Mouse (Mus musculus) hindbrain, postnatal 0 days (tissue): Measurements from ENCODE around the gene Nox1. TPM values are rescaled to one million over a fixed set of nuclear protein-coding genes. Genes with fewer than 3 reads are reported as not detected.

Experiments
- ATAC-seq: fragments of 200-750 bp; cut with Nextera tagmentation; 2 replicates; pipeline ENCODE4 v1.8.0; 2017; ENCODE audit warnings: mild to moderate bottlenecking, moderate TSS enrichment, moderate library complexity
- DNase-seq: peaks from one replicate; pipeline ENCODE4 v3.0.0-alpha.2; 2015; ENCODE audit warnings: low spot score
- H3K27ac ChIP-seq: fragments of 300-500 bp; sonication (generic); 2 replicates; pipeline ENCODE4 v1.5.1; 2014; ENCODE audit warnings: mild to moderate bottlenecking
- H3K27me3 ChIP-seq: fragments of 300-500 bp; sonication (generic); 2 replicates; pipeline ENCODE4 v1.6.1; 2014; ENCODE audit warnings: low read length, mixed read lengths; ENCODE audit not compliant: insufficient read depth
- H3K36me3 ChIP-seq: fragments of 300-500 bp; sonication (generic); 2 replicates; pipeline ENCODE4 v1.6.1; 2014; ENCODE audit warnings: low read length, mixed read lengths; ENCODE audit not compliant: insufficient read depth
- H3K4me1 ChIP-seq: fragments of 300-500 bp; sonication (generic); 2 replicates; pipeline ENCODE4 v1.6.1; 2014; ENCODE audit warnings: antibody characterized with exemption, low read length, mixed read lengths; ENCODE audit not compliant: insufficient read depth
- H3K4me2 ChIP-seq: fragments of 300-500 bp; sonication (generic); 2 replicates; pipeline ENCODE4 v1.6.1; 2014; ENCODE audit warnings: low read depth, mild to moderate bottlenecking, low read length, moderate library complexity, mixed read lengths
- H3K4me3 ChIP-seq: fragments of 300-500 bp; sonication (generic); 2 replicates; pipeline ENCODE4 v1.5.1; 2014; ENCODE audit warnings: low read length
- H3K9ac ChIP-seq: fragments of 300-500 bp; sonication (generic); replicated peaks from 2 replicates; pipeline ENCODE4 v1.6.1; 2014; ENCODE audit warnings: mild to moderate bottlenecking, low read length, moderate library complexity, mixed read lengths
- H3K9me3 ChIP-seq: fragments of 300-500 bp; sonication (generic); 2 replicates; pipeline ENCODE4 v1.6.1; 2016; ENCODE audit warnings: low read length, mixed read lengths
- CTCF ChIP-seq: IDR thresholded peaks from 2 replicates; pipeline ENCODE4 v1.5.1; 2016; ENCODE audit warnings: antibody characterized with exemption, control low read depth, low read depth
- WGBS: fragments of 180-500 bp; shearing (Covaris S2); extraction: QIAGEN DNeasy Blood & Tissue Kit; methylation state at CpG from one replicate; pipeline ENCODE4 v1.1.7; 2014; 5-methylcytosine and 5-hydroxymethylcytosine counted together
- microRNA-seq, 2 experiments: library from miRNA; unstranded; fragments of <30 nt; microRNA quantifications; one replicate each; pipeline ENCODE4; 2016
- polyA plus RNA-seq: library from polyadenylated mRNA; unstranded; fragments of >200 nt; fragmentation: Nextera tagmentation; extraction: Ambion mirVana; gene quantifications from 2 replicates; pipeline ENCODE4 v1.2.1, GENCODE M21; 2015
- total RNA-seq: library from RNA; depleted of rRNA; stranded (reverse); fragments of >200 nt; gene quantifications from 2 replicates; pipeline ENCODE4 v1.2.3, GENCODE M21; 2014; rRNA removed

Nox1 gene
- total and polyA plus RNA-seq, 2 experiments from 2014 or later = 0.09 TPM; not detected in 1

GRCm38 (mm10) chrX:134085453-134085852 lies 136.3 kb downstream of the Nox1 start:
- no peaks in the 10 kb centered on the region for H3K4me1 ChIP-seq
- no peak overlapping the region for H3K9ac ChIP-seq
- TF ChIP-seq CTCF = no peak
- H3K9me3 ChIP-seq = no peaks in the 10 kb centered on the region
- WGBS = 36% methylated on average over 1 of the region's 1 CpGs
- H3K27ac ChIP-seq = no peak overlapping the region
- DNase-seq (no peak), ATAC-seq (no peak)
- H3K4me2 ChIP-seq = no peak overlapping the region
- H3K36me3 ChIP-seq = no peaks in the 10 kb centered on the region; the same call in 1 of the 2 replicates
- H3K4me3 ChIP-seq = no peak overlapping the region
- no peaks in the 10 kb centered on the region for H3K27me3 ChIP-seq

- Histone ChIP-seq H3K36me3 (no peaks in the 10 kb centered on the region), H3K4me3 (peak overlapping the region; percentile 56), H3K4me1 (no peaks in the 10 kb centered on the region), H3K4me2 (peak overlapping the region; percentile 46), H3K9me3 (no peaks in the 10 kb centered on the region), H3K9ac (peak overlapping the region; percentile 71), H3K27me3 (no peaks in the 10 kb centered on the region), H3K27ac (peak overlapping the region; percentile 87)
- TF ChIP-seq CTCF = no peak
- DNase-seq (peak; percentile 51), ATAC-seq (peak; percentile 13; the same call in 1 of the 2 replicates)
- WGBS = 25% methylated on average over 10 of the region's 10 CpGs
Measured at GRCm38 (mm10) chrX:134059764-134060163, 162.0 kb downstream of the Nox1 start.

- WGBS = 33% methylated on average over 76 of the region's 77 CpGs
- Histone ChIP-seq H3K9ac (peak within 1 kb of the TSS; percentile 71), H3K4me2 (peak within 1 kb of the TSS; percentile 46), H3K9me3 (no peaks in the 10 kb centered on the region), H3K36me3 (no peaks in the 10 kb centered on the region), H3K4me3 (peak within 1 kb of the TSS; percentile 56), H3K27ac (peak within 1 kb of the TSS; percentile 87), H3K27me3 (no peaks in the 10 kb centered on the region), H3K4me1 (no peaks in the 10 kb centered on the region)
- ATAC-seq = peak; percentile 99
- peak; percentile 94 for DNase-seq
- no peak for TF ChIP-seq CTCF
Measured at GRCm38 (mm10) chrX:134058987-134059712, 162.6 kb downstream of the Nox1 start, which contains the start of gene Cstf2. Cstf2 (plus strand) TSS chrX:134059187.

GRCm38 (mm10) chrX:134058040-134058875 lies 163.5 kb downstream of the Nox1 start:
- Histone ChIP-seq H3K9ac (peak overlapping the region; percentile 71; the same call in 1 of the 2 replicates), H3K27me3 (no peaks in the 10 kb centered on the region), H3K4me2 (peak overlapping the region; percentile 46), H3K4me1 (no peaks in the 10 kb centered on the region), H3K9me3 (no peaks in the 10 kb centered on the region), H3K4me3 (peak overlapping the region; percentile 56), H3K27ac (peak overlapping the region; percentile 87), H3K36me3 (no peaks in the 10 kb centered on the region)
- ATAC-seq (no peak), DNase-seq (peak; percentile 4)
- TF ChIP-seq CTCF = no peak
- 71% methylated on average over 14 of the region's 14 CpGs for WGBS

GRCm38 (mm10) chrX:134056897-134057296 lies 164.9 kb downstream of the Nox1 start:
- no peak for TF ChIP-seq CTCF
- H3K36me3 ChIP-seq = no peaks in the 10 kb centered on the region
- no peak overlapping the region for H3K4me2 ChIP-seq
- 71% methylated on average over 2 of the region's 2 CpGs for WGBS
- ATAC-seq (no peak), DNase-seq (no peak)
- no peak overlapping the region for H3K9ac ChIP-seq
- H3K4me3 ChIP-seq = no peak overlapping the region
- H3K9me3 ChIP-seq = no peaks in the 10 kb centered on the region
- H3K4me1 ChIP-seq = no peaks in the 10 kb centered on the region
- H3K27ac ChIP-seq = no peak overlapping the region
- H3K27me3 ChIP-seq = no peaks in the 10 kb centered on the region

GRCm38 (mm10) chrX:134048994-134049393 lies 172.8 kb downstream of the Nox1 start:
- H3K27ac ChIP-seq = no peak overlapping the region
- H3K4me2 ChIP-seq = no peak overlapping the region
- ATAC-seq (no peak), DNase-seq (no peak)
- no peaks in the 10 kb centered on the region for H3K4me1 ChIP-seq
- no peak for TF ChIP-seq CTCF
- no peak overlapping the region for H3K4me3 ChIP-seq
- H3K9me3 ChIP-seq = no peaks in the 10 kb centered on the region
- no peaks in the 10 kb centered on the region for H3K27me3 ChIP-seq
- H3K9ac ChIP-seq = no peak overlapping the region
- H3K36me3 ChIP-seq = no peaks in the 10 kb centered on the region
- 69% methylated on average over 1 of the region's 1 CpGs for WGBS

Small RNA genes lying within 50 kb of the gene (microRNA-seq; reads per million reads assigned to microRNA genes)
- gene Mir3112 = 0.36 to 0.71 reads per million in 2 experiments

Other genes starting within 250 kb of the Nox1 start
- gene Sytl4, start 240.1 kb downstream of the Nox1 start, total RNA-seq = 0.89 and 1.9 TPM in 2 replicates
- 0.46 and 0.91 TPM in 2 replicates for gene Sytl4, start 240.1 kb downstream of the Nox1 start, polyA plus RNA-seq
- gene Cstf2, start 162.8 kb downstream of the Nox1 start, total RNA-seq = 86.0 and 99.2 TPM in 2 replicates
- 49.5 and 49.6 TPM in 2 replicates for gene Cstf2, start 162.8 kb downstream of the Nox1 start, polyA plus RNA-seq
- 0.31 and 0.36 TPM in 2 replicates for gene Xkrx, start 59.9 kb downstream of the Nox1 start, total RNA-seq
- 0.86 and 0.90 TPM in 2 replicates for gene Xkrx, start 59.9 kb downstream of the Nox1 start, polyA plus RNA-seq
- gene Arl13a, start 34.5 kb downstream of the Nox1 start, total RNA-seq = not detected in 2 replicates
- not detected in 2 replicates for gene Arl13a, start 34.5 kb downstream of the Nox1 start, polyA plus RNA-seq
- gene Trmt2b, start 55.0 kb upstream of the Nox1 start, total RNA-seq = 6.1 and 6.4 TPM in 2 replicates
- 6.3 TPM in 2 replicates for gene Trmt2b, start 55.0 kb upstream of the Nox1 start, polyA plus RNA-seq
- 135 and 139 TPM in 2 replicates for gene Tmem35a, start 73.3 kb upstream of the Nox1 start, total RNA-seq
- 92.4 and 93.4 TPM in 2 replicates for gene Tmem35a, start 73.3 kb upstream of the Nox1 start, polyA plus RNA-seq
- gene Cenpi, start 86.1 kb upstream of the Nox1 start, total RNA-seq = 4.7 and 7.4 TPM in 2 replicates
- 6.6 and 6.7 TPM in 2 replicates for gene Cenpi, start 86.1 kb upstream of the Nox1 start, polyA plus RNA-seq
- 31.5 and 32.8 TPM in 2 replicates for gene Drp2, start 182.6 kb upstream of the Nox1 start, total RNA-seq
- gene Drp2, start 182.6 kb upstream of the Nox1 start, polyA plus RNA-seq = 7.3 and 7.9 TPM in 2 replicates